Mouse (Mus musculus) layer of hippocampus, adult 2 months (tissue): ENCODE data around the gene Cyp4f39. TPM values are rescaled to one million over a fixed set of nuclear protein-coding genes. Genes with fewer than 3 reads are reported as not detected.

Experiments
- DNase-seq, 2 experiments: peaks; one replicate each; pipeline ENCODE4 v3.0.0; 2022; ENCODE audit warnings: low spot score in 2 of 2
- H3K27ac ChIP-seq: fragments of 200-600 bp; 2 replicates; pipeline ENCODE4 v1.8.1; 2022
- H3K4me3 ChIP-seq: fragments of 200-600 bp; 2 replicates; pipeline ENCODE4 v1.8.1; 2022; ENCODE audit warnings: mild to moderate bottlenecking
- CTCF ChIP-seq: fragments of 200-600 bp; conservative IDR thresholded peaks from 2 replicates; pipeline ENCODE4 v1.8.1; 2022; ENCODE audit warnings: antibody characterized with exemption, mild to moderate bottlenecking, moderate library complexity
- long read RNA-seq, 2 experiments: library from polyadenylated mRNA; stranded (forward); transcript quantifications; one replicate each; pipeline ENCODE4 v2.0.0; 2021; ENCODE audit warnings: borderline mapping rate in 2 of 2
- total RNA-seq, 2 experiments: library from RNA; stranded (reverse); gene quantifications; 2 replicates each; pipeline ENCODE4 v1.2.3; 2021

Cyp4f39 gene
- total RNA-seq: not detected
- long read RNA-seq, experiment 1: 0 reads
- long read RNA-seq, experiment 2: 0 reads

DNA sequence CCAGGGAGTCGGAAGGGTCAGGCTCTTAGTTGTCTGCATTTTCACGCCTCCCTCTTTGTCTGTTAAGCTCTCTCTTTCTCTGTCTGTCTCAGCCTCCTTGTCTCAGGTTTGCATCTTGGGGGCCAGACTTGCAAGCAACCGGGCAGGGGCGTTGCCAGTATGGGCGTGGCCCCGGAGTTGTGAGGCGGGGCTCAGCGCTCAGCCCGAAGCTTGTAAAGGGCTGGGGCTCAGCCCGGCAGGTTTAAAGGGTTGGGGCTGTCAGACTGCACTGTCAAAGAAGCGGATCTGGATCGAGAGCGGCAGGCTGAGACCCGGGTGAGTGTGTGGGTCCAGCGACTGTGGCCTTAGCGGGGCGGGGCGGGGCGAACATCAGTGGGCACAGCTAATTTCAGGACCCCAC lies at the start of gene Cyp4f39:
Gene Cyp4f39, plus strand, starts transcription at position 242 of the 400 bp plus-strand sequence.
- TF ChIP-seq CTCF: no peak
- no peak for DNase-seq
- Histone ChIP-seq H3K27ac (no peak within 1 kb of the TSS), H3K4me3 (no peak within 1 kb of the TSS)

- no peak for TF ChIP-seq CTCF
- Histone ChIP-seq H3K27ac (no peak overlapping the region), H3K4me3 (peak overlapping the region; percentile 15; the same call in 1 of the 2 replicates)
- no peak for DNase-seq
Observed at GRCm38 (mm10) chr17:32402779-32403157, 49.8 kb upstream of the Cyp4f39 start.

- no peak for DNase-seq
- H3K4me3 ChIP-seq: peak within 1 kb of the TSS; percentile 15; the same call in 1 of the 2 replicates
- TF ChIP-seq CTCF: no peak
- no peak within 1 kb of the TSS for H3K27ac ChIP-seq
Observed at GRCm38 (mm10) chr17:32403417-32403816, 49.1 kb upstream of the Cyp4f39 start, which contains the start of gene Rasal3. Gene Rasal3 (minus strand): TSS chr17:32403583.

DNA sequence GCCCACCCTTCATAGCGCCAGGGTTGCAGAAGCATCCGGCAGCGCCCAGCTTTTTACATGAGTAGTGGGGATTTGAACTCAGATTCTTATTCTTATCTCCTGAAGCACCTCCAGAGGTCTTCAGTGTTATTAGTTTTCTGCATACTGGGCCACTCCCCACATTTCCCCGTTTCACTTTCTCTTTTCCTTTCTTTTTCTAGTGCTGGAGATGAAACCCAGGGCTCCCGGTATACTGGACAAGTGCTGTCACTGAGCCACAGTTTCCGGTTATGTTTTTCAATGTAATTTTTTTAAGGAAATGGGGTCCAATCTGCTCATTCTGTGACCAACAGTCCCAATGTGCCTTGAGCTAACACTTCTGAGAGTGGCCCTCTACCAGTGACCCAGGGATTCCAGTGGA lies 40.6 kb upstream of the Cyp4f39 start:
- TF ChIP-seq CTCF: no peak
- H3K4me3 ChIP-seq: no peak overlapping the region
- DNase-seq: no peak
- H3K27ac ChIP-seq: no peak overlapping the region

GRCm38 (mm10) chr17:32415417-32416020 lies 37.0 kb upstream of the Cyp4f39 start:
- no peak for DNase-seq
- H3K4me3 ChIP-seq: no peak overlapping the region
- H3K27ac ChIP-seq: no peak overlapping the region
- TF ChIP-seq CTCF: no peak

DNA sequence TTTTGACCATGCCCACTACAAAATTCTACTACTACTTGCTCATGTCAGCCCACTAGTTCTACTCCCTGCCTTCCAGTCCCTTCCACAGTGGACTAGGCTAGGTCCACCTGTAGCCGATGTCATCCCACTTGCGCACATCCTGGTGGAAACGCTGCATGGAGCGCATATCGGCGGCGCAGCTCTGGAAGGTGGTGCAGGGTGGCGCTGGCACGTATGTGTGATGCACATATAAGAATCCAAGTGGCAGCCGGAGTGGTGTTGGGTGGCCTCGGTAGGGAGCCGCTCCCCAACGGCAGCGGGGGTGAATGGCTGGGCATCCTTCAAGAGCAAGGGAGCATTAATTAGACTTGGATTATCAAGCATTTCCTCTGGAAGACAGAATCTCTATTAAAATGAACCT lies 35.8 kb upstream of the Cyp4f39 start:
- Histone ChIP-seq H3K4me3 (no peak overlapping the region), H3K27ac (no peak overlapping the region)
- no peak for TF ChIP-seq CTCF

DNA sequence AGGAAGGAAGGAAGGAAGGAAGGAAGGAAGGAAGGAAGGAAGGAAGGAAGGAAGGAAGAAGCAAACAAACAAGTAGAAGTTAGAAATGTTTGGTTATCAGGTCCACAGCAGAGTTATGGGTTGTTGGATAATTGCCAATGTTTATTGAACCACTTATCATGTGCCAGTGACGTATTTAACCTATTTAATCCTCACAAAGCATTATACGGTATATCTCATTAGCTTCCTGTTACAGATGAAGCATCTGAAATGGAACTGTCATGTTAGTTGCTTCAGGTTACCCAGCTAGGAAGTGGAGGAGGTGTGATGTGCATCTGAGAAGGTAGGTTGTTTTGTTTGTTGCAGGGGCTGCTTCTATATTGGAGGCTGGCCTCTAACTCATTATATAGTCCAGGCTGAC lies 32.5 kb upstream of the Cyp4f39 start:
- DNase-seq: no peak

More for the DNA sequence above, 35.8 kb upstream of the Cyp4f39 start:
- DNase-seq: no peak

DNA sequence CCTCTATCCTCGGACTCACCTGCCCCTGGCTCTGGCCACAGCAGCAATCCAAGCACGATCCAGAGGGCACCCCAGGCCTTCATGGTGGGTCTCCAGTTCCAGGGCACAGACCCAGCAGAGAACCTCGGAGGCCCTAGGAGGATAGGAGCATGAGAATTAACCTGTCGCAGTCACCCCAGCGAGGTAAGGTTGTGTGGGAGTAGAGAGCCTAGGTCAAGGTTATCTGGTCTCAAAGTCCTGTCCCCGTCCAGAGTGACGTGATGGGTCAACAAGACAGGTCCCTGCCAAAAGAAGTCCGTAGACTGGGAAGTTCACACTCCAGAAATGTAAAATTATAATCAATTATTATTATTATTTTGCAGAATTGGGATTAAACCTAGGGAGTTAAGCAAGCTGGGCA lies 31.7 kb upstream of the Cyp4f39 start:
- no peak for TF ChIP-seq CTCF
- no peak overlapping the region for H3K4me3 ChIP-seq
- DNase-seq: no peak
- H3K27ac ChIP-seq: no peak overlapping the region

More for the DNA sequence above, 32.5 kb upstream of the Cyp4f39 start:
- no peak overlapping the region for H3K4me3 ChIP-seq
- TF ChIP-seq CTCF: no peak
- H3K27ac ChIP-seq: no peak overlapping the region

GRCm38 (mm10) chr17:32424034-32424433 lies 28.5 kb upstream of the Cyp4f39 start, which contains the start of gene Pglyrp2:
Gene Pglyrp2 (minus strand): TSS chr17:32424167.
- DNase-seq: no peak
- no peak within 1 kb of the TSS for H3K27ac ChIP-seq
- no peak for TF ChIP-seq CTCF
- H3K4me3 ChIP-seq: no peak within 1 kb of the TSS

DNA sequence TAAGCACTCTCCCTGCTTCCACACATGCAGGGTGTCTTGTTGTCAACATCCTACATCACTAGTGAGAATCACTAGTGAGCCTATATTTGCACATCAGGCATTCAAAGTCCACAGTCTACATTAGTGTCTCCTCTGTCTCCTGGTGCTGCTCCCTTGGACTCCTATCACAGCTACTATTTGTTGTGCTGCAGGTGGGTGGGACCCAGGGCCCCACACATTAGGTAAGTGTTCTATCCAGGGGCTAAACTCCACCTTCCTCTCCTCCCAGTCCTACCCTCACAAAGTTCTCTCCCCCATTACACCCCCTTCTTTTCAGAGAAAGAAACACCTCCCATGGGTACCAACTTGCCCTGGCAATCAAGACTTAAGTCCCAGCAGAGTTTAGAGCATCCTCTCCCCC lies 25.9 kb upstream of the Cyp4f39 start:
- Histone ChIP-seq H3K4me3 (no peak overlapping the region), H3K27ac (no peak overlapping the region)
- no peak for TF ChIP-seq CTCF
- no peak for DNase-seq

DNA sequence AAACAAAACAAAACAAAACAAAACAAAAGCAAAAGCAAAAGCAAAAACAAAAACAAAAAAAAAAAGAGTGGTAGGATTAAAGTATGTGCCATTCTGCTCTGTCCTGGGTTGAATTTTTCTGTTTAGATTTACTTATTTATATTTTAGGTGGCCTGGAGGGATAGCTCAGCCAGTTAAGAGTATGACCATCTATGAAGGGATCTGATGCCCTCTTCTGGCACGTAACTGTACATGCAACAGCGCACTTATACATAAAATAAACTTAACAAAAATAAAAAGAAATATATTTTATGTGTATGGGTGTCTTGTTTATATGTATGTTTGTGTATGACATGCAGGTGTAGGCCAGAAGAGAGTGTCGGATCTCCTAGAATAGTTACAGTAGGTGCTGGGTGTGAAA lies 20.6 kb upstream of the Cyp4f39 start:
- no peak overlapping the region for H3K4me3 ChIP-seq
- DNase-seq: no peak
- H3K27ac ChIP-seq: no peak overlapping the region
- TF ChIP-seq CTCF: peak; percentile 79

DNA sequence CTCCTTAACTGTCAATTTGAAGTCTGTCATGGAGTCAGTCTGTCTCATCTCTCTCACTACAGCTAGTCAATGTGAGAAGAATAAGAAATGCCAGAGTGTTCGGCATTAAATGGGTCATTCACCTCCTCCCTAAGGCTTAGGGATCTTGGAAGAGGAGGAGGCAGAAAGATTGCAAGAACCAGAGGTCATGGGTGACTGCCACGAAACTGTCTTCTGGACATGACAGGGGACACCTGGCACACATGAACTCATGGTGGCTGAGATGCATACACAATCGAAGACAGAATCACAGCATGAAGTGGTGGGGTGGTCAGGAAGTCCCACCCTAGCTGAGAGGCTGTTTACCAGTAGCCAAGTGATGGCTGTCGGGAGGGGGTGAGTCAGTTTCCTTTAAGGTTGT lies 18.2 kb upstream of the Cyp4f39 start:
- Histone ChIP-seq H3K27ac (no peak overlapping the region), H3K4me3 (no peak overlapping the region)
- TF ChIP-seq CTCF: no peak
- no peak for DNase-seq

DNA sequence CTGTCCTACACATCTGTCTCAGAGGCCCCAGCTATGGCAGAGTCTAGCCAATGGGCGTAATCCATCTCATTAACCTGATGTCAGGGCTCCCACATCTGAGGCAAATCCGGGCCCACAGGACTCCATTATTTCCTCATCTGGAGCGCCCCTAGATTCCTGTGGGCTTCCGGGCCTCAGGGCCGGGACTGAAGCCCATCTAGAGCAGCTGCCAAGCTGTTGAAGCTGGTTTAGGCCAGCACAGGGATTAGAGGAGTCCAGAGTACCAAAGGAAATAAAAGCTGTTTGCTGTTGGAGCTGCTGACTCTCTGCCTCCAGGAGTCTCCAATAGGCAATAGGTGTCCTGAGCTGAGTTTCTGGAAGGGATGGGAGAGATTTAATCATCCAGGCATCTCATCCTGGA lies 17.4 kb upstream of the Cyp4f39 start:
- TF ChIP-seq CTCF: no peak
- Histone ChIP-seq H3K27ac (no peak overlapping the region), H3K4me3 (no peak overlapping the region)
- DNase-seq: no peak

DNA sequence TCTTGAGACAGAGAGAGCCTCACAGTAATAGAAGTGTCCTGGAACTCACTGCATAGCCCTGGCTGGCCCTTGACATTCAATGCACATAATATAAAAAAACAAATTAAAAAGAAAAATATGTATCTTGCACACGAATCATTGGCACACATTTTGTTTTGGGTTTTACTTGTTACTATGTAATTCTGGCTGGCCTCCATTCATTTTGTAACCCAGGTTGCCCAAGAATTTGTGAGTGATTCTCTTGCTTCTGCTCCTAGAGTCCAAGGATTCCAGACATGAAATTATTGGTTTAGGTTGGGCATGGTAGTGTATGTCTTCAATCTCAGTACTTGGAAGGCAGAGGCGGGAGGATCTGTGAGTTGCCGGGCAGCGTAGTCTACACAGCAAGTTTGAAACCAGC lies 15.4 kb upstream of the Cyp4f39 start:
- Histone ChIP-seq H3K4me3 (no peak overlapping the region), H3K27ac (no peak overlapping the region)
- DNase-seq: no peak
- no peak for TF ChIP-seq CTCF
